Mouse (Mus musculus): ENCODE measurements around the gene Tbc1d4.

GRCm38 (mm10) chr14:101593340-101593739 lies 15.7 kb downstream of the Tbc1d4 start:
- TF ChIP-seq USF2 (conservative IDR thresholded peaks at IDR 0.05; ENCODE audit: low read depth, low read length) (no peak), NRF1 (IDR thresholded peaks at IDR 0.05; ENCODE audit: low read depth, low read length) (no peak), GABPA (IDR thresholded peaks at IDR 0.05; ENCODE audit: insufficient replicate concordance, low read depth, low read length) (no peak), RAD21 (IDR thresholded peaks at IDR 0.05; ENCODE audit: low read depth, low read length) (no peak), POLR2AphosphoS2 (IDR thresholded peaks at IDR 0.05; ENCODE audit: low read depth, low read length) (no peak)

Measured in CH12.LX (cell line).